Mouse (Mus musculus) myocyte (in vitro differentiated cells): ENCODE measurements at regions not wholly inside any gene's neighbourhood (a gene's known extent, or its start where the extent isn't known, plus 50 kb on each side); places are given as distances from the start of the nearest gene placed in this dataset.

Experiments used
- E2F4 ChIP-seq: IDR thresholded peaks from one replicate; pipeline ENCODE4 v1.6.1; 2011; ENCODE audit warnings: mild to moderate bottlenecking, control low read depth, moderate library complexity; ENCODE audit not compliant: insufficient read depth
- MAX ChIP-seq: IDR thresholded peaks from one replicate; pipeline ENCODE4 v1.6.1; 2011; ENCODE audit warnings: low read depth, mild to moderate bottlenecking, control low read depth
- MYOD1 ChIP-seq, 3 experiments: IDR thresholded peaks; one replicate each; pipeline ENCODE4 v1.6.1; 2011; ENCODE audit warnings: control low read depth in 2 of 3, low read depth in 2 of 3, mild to moderate bottlenecking in 2 of 3, moderate library complexity in 1 of 3; ENCODE audit not compliant: insufficient read length in 2 of 3, control insufficient read depth in 1 of 3
- MYOG ChIP-seq, 3 experiments: IDR thresholded peaks; one replicate each; pipeline ENCODE4 v1.6.1; 2011; ENCODE audit warnings: control low read depth in 2 of 3, low read depth in 2 of 3, mild to moderate bottlenecking in 2 of 3; ENCODE audit not compliant: insufficient read length in 2 of 3, control insufficient read depth in 1 of 3, insufficient read depth in 1 of 3
- POLR2A ChIP-seq: IDR thresholded peaks from one replicate; pipeline ENCODE4 v1.6.1; 2011; ENCODE audit warnings: low read depth, mild to moderate bottlenecking, control low read depth, moderate library complexity; ENCODE audit not compliant: insufficient read length
- REST ChIP-seq: IDR thresholded peaks from one replicate; pipeline ENCODE4 v1.6.1; 2011; ENCODE audit warnings: mild to moderate bottlenecking, control low read depth, moderate library complexity; ENCODE audit not compliant: insufficient read depth, insufficient read length
- TCF12 ChIP-seq: IDR thresholded peaks from one replicate; pipeline ENCODE4 v1.6.1; 2011; ENCODE audit warnings: mild to moderate bottlenecking, control low read depth; ENCODE audit not compliant: poor library complexity, insufficient read depth, severe bottlenecking
- TCF3 ChIP-seq: IDR thresholded peaks from one replicate; pipeline ENCODE4 v1.6.1; 2011; ENCODE audit warnings: low read depth, control low read depth; ENCODE audit not compliant: insufficient read length
- USF1 ChIP-seq: IDR thresholded peaks from one replicate; pipeline ENCODE4 v1.6.1; 2011; ENCODE audit warnings: low read depth, mild to moderate bottlenecking, control low read depth, moderate library complexity

- TF ChIP-seq POLR2A (no peak), REST (no peak), USF1 (no peak), TCF12 (no peak), MAX (no peak), MYOD1 (IDR thresholded peaks at IDR 0.05; ENCODE audit: control insufficient read depth in 1 of 3, insufficient read length in 2 of 3, low read depth in 2 of 3) (no peak), TCF3 (no peak), E2F4 (no peak), MYOG (IDR thresholded peaks at IDR 0.05; ENCODE audit: control insufficient read depth in 1 of 3, insufficient read depth in 1 of 3, insufficient read length in 2 of 3, low read depth in 2 of 3) (no peak)
Observed at GRCm38 (mm10) chr4:22196501-22196900, 160.8 kb upstream of the Fbxl4 start.
